Mouse (Mus musculus) kidney, postnatal 0 days (tissue): ENCODE data around the gene Casq2. TPM values are rescaled to one million over a fixed set of nuclear protein-coding genes. Genes with fewer than 3 reads are reported as not detected.
A peak's percentile ranks its signal among the peaks of the same experiment; 100 is the strongest.

Experiments used
- ATAC-seq: fragments of 200-750 bp; cut with Nextera tagmentation; replicated peaks from 2 replicates; pipeline ENCODE4 v1.8.0; 2017; ENCODE audit warnings: low read depth, moderate number of reproducible peaks, moderate TSS enrichment, moderate library complexity; ENCODE audit not compliant: low FRiP score
- DNase-seq: peaks from one replicate; pipeline ENCODE4 v3.0.0-alpha.2; 2016; ENCODE audit warnings: low spot score
- H3K27ac ChIP-seq: fragments of 300-500 bp; sonication (generic); 2 replicates; pipeline ENCODE4 v1.5.1; 2014; ENCODE audit warnings: mild to moderate bottlenecking
- H3K27me3 ChIP-seq: fragments of 300-500 bp; sonication (generic); 2 replicates; pipeline ENCODE4 v1.6.1; 2014; ENCODE audit warnings: low read length, mixed read lengths; ENCODE audit not compliant: insufficient read depth
- H3K36me3 ChIP-seq: fragments of 300-500 bp; sonication (generic); 2 replicates; pipeline ENCODE4 v1.6.1; 2014; ENCODE audit warnings: low read length, mixed read lengths; ENCODE audit not compliant: insufficient read depth
- H3K4me1 ChIP-seq: fragments of 300-500 bp; sonication (generic); replicated peaks from 2 replicates; pipeline ENCODE4 v1.6.1; 2014; ENCODE audit warnings: antibody characterized with exemption, low read length, mixed read lengths; ENCODE audit not compliant: insufficient read depth
- H3K4me2 ChIP-seq: fragments of 300-500 bp; sonication (generic); 2 replicates; pipeline ENCODE4 v1.6.1; 2014; ENCODE audit warnings: mild to moderate bottlenecking, low read length, moderate library complexity, mixed read lengths
- H3K4me3 ChIP-seq: fragments of 300-500 bp; sonication (generic); replicated peaks from 2 replicates; pipeline ENCODE4 v1.5.1; 2014; ENCODE audit warnings: low read depth, low read length
- H3K9ac ChIP-seq: fragments of 300-500 bp; sonication (generic); 2 replicates; pipeline ENCODE4 v1.6.1; 2014; ENCODE audit warnings: low read depth, low read length
- H3K9me3 ChIP-seq: fragments of 300-500 bp; sonication (generic); replicated peaks from 2 replicates; pipeline ENCODE4 v1.6.1; 2016; ENCODE audit warnings: low read length, inconsistent platforms, mixed read lengths
- CTCF ChIP-seq: IDR thresholded peaks from 2 replicates; pipeline ENCODE4 v1.5.1; 2016; ENCODE audit warnings: antibody characterized with exemption, low read depth, mild to moderate bottlenecking, moderate library complexity
- WGBS: fragments of 180-500 bp; shearing (Covaris S2); extraction: QIAGEN DNeasy Blood & Tissue Kit; methylation state at CpG from one replicate; pipeline ENCODE4 v1.1.7; 2014; 5-methylcytosine and 5-hydroxymethylcytosine counted together
- polyA plus RNA-seq: library from polyadenylated mRNA; unstranded; fragments of >200 nt; fragmentation: Nextera tagmentation; extraction: Ambion mirVana; gene quantifications from 2 replicates; pipeline ENCODE4 v1.2.1, GENCODE M21; 2015

The Casq2 gene
- polyA plus RNA-seq, 1 experiment from 2014 or later: 0.47 TPM

- DNase-seq (no peak), ATAC-seq (no peak)
- WGBS: 96% methylated on average over 4 of the region's 4 CpGs
- no peaks in the 10 kb centered on the region for H3K9me3 ChIP-seq
- no peak overlapping the region for H3K9ac ChIP-seq
- no peaks in the 10 kb centered on the region for H3K27me3 ChIP-seq
- no peaks in the 10 kb centered on the region for H3K36me3 ChIP-seq
- H3K27ac ChIP-seq: no peak overlapping the region
- no peaks in the 10 kb centered on the region for H3K4me1 ChIP-seq
- no peak overlapping the region for H3K4me3 ChIP-seq
- no peak overlapping the region for H3K4me2 ChIP-seq
- TF ChIP-seq CTCF: no peak
Measured at GRCm38 (mm10) chr3:102142947-102143346, 56.7 kb downstream of the Casq2 start.

- Histone ChIP-seq H3K9ac (no peak overlapping the region), H3K27ac (no peak overlapping the region), H3K4me3 (no peak overlapping the region), H3K4me2 (no peak overlapping the region), H3K27me3 (no peaks in the 10 kb centered on the region), H3K4me1 (no peaks in the 10 kb centered on the region), H3K9me3 (no peaks in the 10 kb centered on the region), H3K36me3 (no peaks in the 10 kb centered on the region)
- 90% methylated on average over 3 of the region's 3 CpGs for WGBS
- DNase-seq: no peak
- no peak for ATAC-seq
- no peak for TF ChIP-seq CTCF
Measured at GRCm38 (mm10) chr3:102143536-102143935, 57.3 kb downstream of the Casq2 start.

- Histone ChIP-seq H3K27ac (no peak overlapping the region), H3K9me3 (no peaks in the 10 kb centered on the region), H3K36me3 (no peaks in the 10 kb centered on the region), H3K27me3 (no peaks in the 10 kb centered on the region), H3K4me3 (no peak overlapping the region), H3K4me2 (no peak overlapping the region), H3K4me1 (no peaks in the 10 kb centered on the region), H3K9ac (no peak overlapping the region)
- no peak for TF ChIP-seq CTCF
- DNase-seq (no peak), ATAC-seq (no peak)
- WGBS: 94% methylated on average over 4 of the region's 4 CpGs
Measured at GRCm38 (mm10) chr3:102144401-102144800, 58.2 kb downstream of the Casq2 start.

- Histone ChIP-seq H3K4me3 (no peak overlapping the region), H3K27me3 (no peaks in the 10 kb centered on the region), H3K4me2 (no peak overlapping the region), H3K9ac (no peak overlapping the region), H3K36me3 (no peaks in the 10 kb centered on the region), H3K4me1 (peaks cover 6% of the 10 kb centered on the region; the same call in 1 of the 2 replicates), H3K27ac (no peak overlapping the region), H3K9me3 (no peaks in the 10 kb centered on the region)
- no peak for ATAC-seq
- TF ChIP-seq CTCF: no peak
- WGBS: 34% methylated on average over 6 of the region's 6 CpGs
- peak; percentile 44 for DNase-seq
Measured at GRCm38 (mm10) chr3:102145645-102146386, 59.6 kb downstream of the Casq2 start.

- Histone ChIP-seq H3K27me3 (no peaks in the 10 kb centered on the region), H3K4me3 (no peak overlapping the region), H3K9ac (no peak overlapping the region), H3K9me3 (no peaks in the 10 kb centered on the region), H3K4me1 (peaks cover 6% of the 10 kb centered on the region; the same call in 1 of the 2 replicates), H3K4me2 (no peak overlapping the region), H3K27ac (no peak overlapping the region), H3K36me3 (no peaks in the 10 kb centered on the region)
- no peak for ATAC-seq
- no peak for TF ChIP-seq CTCF
- DNase-seq: no peak
- WGBS: 38% methylated on average over 6 of the region's 6 CpGs
Measured at GRCm38 (mm10) chr3:102146428-102146827, 60.2 kb downstream of the Casq2 start.

- DNase-seq (no peak), ATAC-seq (no peak)
- peaks cover 9% of the 10 kb centered on the region for H3K4me1 ChIP-seq
- H3K9ac ChIP-seq: no peak overlapping the region
- H3K36me3 ChIP-seq: no peaks in the 10 kb centered on the region
- H3K27ac ChIP-seq: no peak overlapping the region
- WGBS: 81% methylated on average over 4 of the region's 4 CpGs
- no peak overlapping the region for H3K4me2 ChIP-seq
- no peaks in the 10 kb centered on the region for H3K9me3 ChIP-seq
- no peak overlapping the region for H3K4me3 ChIP-seq
- TF ChIP-seq CTCF: no peak
- no peaks in the 10 kb centered on the region for H3K27me3 ChIP-seq
Measured at GRCm38 (mm10) chr3:102147189-102147588, 61.0 kb downstream of the Casq2 start.
